In the genomic region with DNA sequence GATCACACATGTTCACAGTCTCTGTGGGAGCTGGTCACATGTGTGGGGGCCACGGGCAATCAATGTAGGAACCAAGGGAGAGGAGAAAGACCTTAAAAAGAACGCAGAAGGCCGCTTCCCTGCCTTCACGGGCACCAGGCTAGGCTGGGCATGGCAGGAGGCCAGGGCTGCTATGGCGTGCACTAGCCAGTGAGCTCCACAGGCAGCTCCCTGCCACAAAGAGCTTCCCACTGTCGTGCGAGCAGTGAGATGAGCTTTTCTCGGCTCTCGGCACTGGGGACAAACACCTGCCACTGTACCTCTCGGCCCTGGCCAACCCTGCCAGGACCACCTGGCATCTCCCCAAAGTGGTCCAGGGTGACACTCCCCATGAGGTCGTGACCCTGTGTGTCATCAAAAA, we compare ENCODE assay signal across 14 mouse cellular contexts. TPM values are rescaled to one million over a fixed set of nuclear protein-coding genes. Genes with fewer than 3 reads are reported as not detected.
DNase-seq lines count a peak whose midpoint lies in the region; ATAC-seq and TF ChIP-seq lines count a peak whose summit lies in the region.
"Had no signal": no experiment of that assay in that cellular context is flagged by ENCODE, and none has a peak within 500 bp of the region (broad histone marks: within the 10 kb centered on the region; RNA-seq: fewer than 3 reads in every experiment).

No protein-coding gene starts in this region.

- no peak overlapping the region for H3K9ac ChIP-seq in hindbrain, embryonic 12.5 days
- H3K9ac ChIP-seq: embryonic facial prominence, embryonic 12.5 days; heart, embryonic 15.5 days; liver, embryonic 13.5 days had no signal

- no peaks in the 10 kb centered on the region for H3K27me3 ChIP-seq in hindbrain, embryonic 12.5 days
- H3K27me3 ChIP-seq in hindbrain, embryonic 10.5 days (ENCODE audit: insufficient read depth, poor library complexity, severe bottlenecking), result no peaks in the 10 kb centered on the region
- no peaks in the 10 kb centered on the region for H3K27me3 ChIP-seq in thymus, adult 2 months (ENCODE audit: control insufficient read depth, insufficient read depth, low read length)
- H3K27me3 ChIP-seq: embryonic facial prominence, embryonic 12.5 days; heart, embryonic 15.5 days had no signal

- TF ChIP-seq POLR2A in bone marrow macrophage, adult 2 months (IDR thresholded peaks at IDR 0.05; ENCODE audit: borderline replicate concordance, low read depth, low read length), result no peak
- no peak for TF ChIP-seq POLR2A in thymus, adult 2 months (IDR thresholded peaks at IDR 0.05; ENCODE audit: control insufficient read depth, extremely low read depth, insufficient read depth, low read length, poor library complexity)

- H3K4me1 ChIP-seq in hindbrain, embryonic 12.5 days, result peaks cover 1% of the 10 kb centered on the region; the same call in 1 of the 2 replicates
- peaks cover 13% of the 10 kb centered on the region for H3K4me1 ChIP-seq in hindbrain, embryonic 10.5 days (replicated peaks)
- H3K4me1 ChIP-seq in bone marrow macrophage, adult 2 months (ENCODE audit: control insufficient read depth, insufficient read depth, low read length), result peaks cover 78% of the 10 kb centered on the region
- no peaks in the 10 kb centered on the region for H3K4me1 ChIP-seq in thymus, adult 2 months (replicated peaks; ENCODE audit: control insufficient read depth, insufficient read depth, low read length)

- H3K9me3 ChIP-seq in hindbrain, embryonic 12.5 days (replicated peaks), result no peaks in the 10 kb centered on the region
- no peaks in the 10 kb centered on the region for H3K9me3 ChIP-seq in hindbrain, embryonic 10.5 days
- H3K9me3 ChIP-seq: embryonic facial prominence, embryonic 12.5 days; heart, embryonic 15.5 days; liver, embryonic 13.5 days had no signal

- 88% methylated on average over 11 of the region's 11 CpGs for WGBS in hindbrain, embryonic 12.5 days
- WGBS in hindbrain, embryonic 10.5 days, result 92% methylated on average over 11 of the region's 11 CpGs
- 95% methylated on average over 11 of the region's 11 CpGs for WGBS in thymus, adult 2 months

- no peak overlapping the region for H3K4me2 ChIP-seq in hindbrain, embryonic 12.5 days (replicated peaks)
- H3K4me2 ChIP-seq: embryonic facial prominence, embryonic 12.5 days; heart, embryonic 15.5 days; liver, embryonic 13.5 days had no signal

- TF ChIP-seq CTCF in bone marrow macrophage, adult 2 months (IDR thresholded peaks at IDR 0.05; ENCODE audit: low read depth, low read length), result no peak
- no peak for TF ChIP-seq CTCF in thymus, adult 2 months (IDR thresholded peaks at IDR 0.05; ENCODE audit: borderline replicate concordance, control insufficient read depth, extremely low read depth, insufficient read depth, low read length, poor library complexity)

- H3K36me3 ChIP-seq in hindbrain, embryonic 12.5 days, result peaks cover 69% of the 10 kb centered on the region
- H3K36me3 ChIP-seq in hindbrain, embryonic 10.5 days, result peaks cover 68% of the 10 kb centered on the region
- H3K36me3 ChIP-seq in thymus, adult 2 months (ENCODE audit: control insufficient read depth, insufficient read depth, low read length), result peaks cover 48% of the 10 kb centered on the region

- DNase-seq in adrenal gland, postnatal 25 days, result peak; percentile 54
- no peak for DNase-seq in adrenal gland, adult 8-10 months
- no peak for DNase-seq in hindbrain, embryonic 10.5 days (ENCODE audit: low spot score)
- peak; percentile 80 to 88 for DNase-seq in cerebellum, postnatal 25 days
- DNase-seq in thymus, adult 2 months, result no peak
- no peak for DNase-seq in frontal cortex, postnatal 10 days (ENCODE audit: low spot score in 2 of 2)
- DNase-seq: kidney, postnatal 4 days; liver, embryonic 13.5 days; lung, postnatal 14 days had no signal

- ATAC-seq in hindbrain, embryonic 12.5 days (ENCODE audit: low FRiP score), result no peak
- ATAC-seq: intestine, embryonic 16.5 days had no signal

- H3K4me3 ChIP-seq in hindbrain, embryonic 12.5 days, result no peak overlapping the region
- H3K4me3 ChIP-seq in hindbrain, embryonic 10.5 days, result no peak overlapping the region
- H3K4me3 ChIP-seq in bone marrow macrophage, adult 2 months (ENCODE audit: insufficient read depth, low read length), result no peak overlapping the region
- H3K4me3 ChIP-seq in thymus, adult 2 months (ENCODE audit: control insufficient read depth, insufficient read depth, low read length), result no peak overlapping the region
- H3K4me3 ChIP-seq: embryonic facial prominence, embryonic 12.5 days; heart, embryonic 15.5 days; liver, embryonic 13.5 days had no signal

- peak overlapping the region; percentile 35; the same call in 1 of the 2 replicates for H3K27ac ChIP-seq in hindbrain, embryonic 12.5 days
- no peak overlapping the region; the same call in 1 of the 2 replicates for H3K27ac ChIP-seq in hindbrain, embryonic 10.5 days
- H3K27ac ChIP-seq in bone marrow macrophage, adult 2 months (ENCODE audit: insufficient read depth, low read depth, low read length), result 0 out of 2 replicates have a peak overlapping the region, but pooled peaks have one; percentile 6
- H3K27ac ChIP-seq in thymus, adult 2 months (ENCODE audit: control insufficient read depth, insufficient read depth, low read length), result no peak overlapping the region
- H3K27ac ChIP-seq: liver, embryonic 13.5 days had no signal

RNA-seq across cellular contexts. Expression of gene Stab1, which starts 2.9 kb away (rescaled TPM):
- 62.2 and 79.5 TPM in 2 replicates for total RNA-seq in adrenal gland, postnatal 25 days (2021)
- 100 to 1,000 TPM in 2 of 4 experiments, 10 to 100 TPM in 2; 75.8 to 142 (median 116) TPM for total RNA-seq in adrenal gland, adult 8-10 months (2022)
- 29.7 and 33.9 TPM in 2 replicates for polyA plus RNA-seq in hindbrain, embryonic 12.5 days (2016; fragmentation: Nextera tagmentation; extraction: Ambion mirVana)
- 23.0 and 25.7 TPM in 2 replicates for polyA plus RNA-seq in hindbrain, embryonic 10.5 days (2016; fragmentation: Nextera tagmentation; extraction: Ambion mirVana)
- polyA plus RNA-seq in bone marrow macrophage, adult 2 months (2012; ENCODE audit: insufficient read depth, insufficient read length, missing spikeins), result 1,445 and 1,606 TPM in 2 replicates
- 17.2 and 26.7 TPM in 2 replicates for polyA plus RNA-seq in thymus, adult 2 months (2012; rRNA removed)

RNA-seq across cellular contexts. Expression of gene Tnnc1, which starts 36.7 kb away (rescaled TPM):
- 1.9 TPM in 1 of 2 replicates, not detected in the other for total RNA-seq in adrenal gland, postnatal 25 days (2021)
- total RNA-seq in adrenal gland, adult 8-10 months (2022), result 1 to 10 TPM; 1.1 to 3.3 (median 1.9) TPM
- polyA plus RNA-seq in hindbrain, embryonic 12.5 days (2016; fragmentation: Nextera tagmentation; extraction: Ambion mirVana), result 10.5 and 49.9 TPM in 2 replicates
- 1.5 and 4.3 TPM in 2 replicates for polyA plus RNA-seq in hindbrain, embryonic 10.5 days (2016; fragmentation: Nextera tagmentation; extraction: Ambion mirVana)
- 4.0 and 4.1 TPM in 2 replicates for polyA plus RNA-seq in bone marrow macrophage, adult 2 months (2012; ENCODE audit: insufficient read depth, insufficient read length, missing spikeins)
- 4.2 and 103 TPM in 2 replicates for polyA plus RNA-seq in thymus, adult 2 months (2012; rRNA removed)

RNA-seq across cellular contexts. Expression of gene Nt5dc2, which starts 40.5 kb away (rescaled TPM):
- total RNA-seq in adrenal gland, postnatal 25 days (2021), result 33.5 and 39.5 TPM in 2 replicates
- total RNA-seq in adrenal gland, adult 8-10 months (2022), result 10 to 100 TPM; 25.6 to 41.4 (median 36.6) TPM
- 401 and 429 TPM in 2 replicates for polyA plus RNA-seq in hindbrain, embryonic 12.5 days (2016; fragmentation: Nextera tagmentation; extraction: Ambion mirVana)
- 610 and 619 TPM in 2 replicates for polyA plus RNA-seq in hindbrain, embryonic 10.5 days (2016; fragmentation: Nextera tagmentation; extraction: Ambion mirVana)
- 135 and 136 TPM in 2 replicates for polyA plus RNA-seq in bone marrow macrophage, adult 2 months (2012; ENCODE audit: insufficient read depth, insufficient read length, missing spikeins)
- polyA plus RNA-seq in thymus, adult 2 months (2012; rRNA removed), result 220 and 273 TPM in 2 replicates

RNA-seq across cellular contexts. Expression of gene Smim4, which starts 42.6 kb away (rescaled TPM):
- total RNA-seq in adrenal gland, postnatal 25 days (2021), result 67.9 and 77.7 TPM in 2 replicates
- 100 to 1,000 TPM in 1 of 4 experiments, 10 to 100 TPM in 3; 67.6 to 109 (median 75.0) TPM for total RNA-seq in adrenal gland, adult 8-10 months (2022)
- 54.3 and 63.9 TPM in 2 replicates for polyA plus RNA-seq in hindbrain, embryonic 12.5 days (2016; fragmentation: Nextera tagmentation; extraction: Ambion mirVana)
- polyA plus RNA-seq in hindbrain, embryonic 10.5 days (2016; fragmentation: Nextera tagmentation; extraction: Ambion mirVana), result 67.8 and 74.2 TPM in 2 replicates
- polyA plus RNA-seq in bone marrow macrophage, adult 2 months (2012; ENCODE audit: insufficient read depth, insufficient read length, missing spikeins), result 90.6 and 95.8 TPM in 2 replicates
- polyA plus RNA-seq in thymus, adult 2 months (2012; rRNA removed), result 77.4 and 91.1 TPM in 2 replicates

RNA-seq across cellular contexts. Expression of gene Nisch, which starts 45.4 kb away (rescaled TPM):
- 393 and 398 TPM in 2 replicates for total RNA-seq in adrenal gland, postnatal 25 days (2021)
- 100 to 1,000 TPM; 331 to 526 (median 414) TPM for total RNA-seq in adrenal gland, adult 8-10 months (2022)
- 464 and 474 TPM in 2 replicates for polyA plus RNA-seq in hindbrain, embryonic 12.5 days (2016; fragmentation: Nextera tagmentation; extraction: Ambion mirVana)
- 432 and 459 TPM in 2 replicates for polyA plus RNA-seq in hindbrain, embryonic 10.5 days (2016; fragmentation: Nextera tagmentation; extraction: Ambion mirVana)
- 366 and 398 TPM in 2 replicates for polyA plus RNA-seq in bone marrow macrophage, adult 2 months (2012; ENCODE audit: insufficient read depth, insufficient read length, missing spikeins)
- polyA plus RNA-seq in thymus, adult 2 months (2012; rRNA removed), result 569 and 585 TPM in 2 replicates

Comparison
In these comparisons a context has a peak if more than half of its experiments do, and no peak if none do; other contexts are left out.
1. DNase-seq: peak in adrenal gland, postnatal 25 days (single experiment) and cerebellum, postnatal 25 days (2 of 2); none in adrenal gland, adult 8-10 months (single experiment), hindbrain, embryonic 10.5 days (single experiment), thymus, adult 2 months (single experiment) and frontal cortex, postnatal 10 days (0 of 2).
2. H3K27ac ChIP-seq: peak in hindbrain, embryonic 12.5 days (single experiment) and bone marrow macrophage, adult 2 months (single experiment); none in hindbrain, embryonic 10.5 days (single experiment) and thymus, adult 2 months (single experiment).
3. RNA of gene Stab1, which starts 2.9 kb away (polyA plus RNA-seq): 1,445 to 1,606 TPM in bone marrow macrophage, adult 2 months; 29.7 to 33.9 TPM in hindbrain, embryonic 12.5 days, 17.2 to 26.7 TPM in thymus, adult 2 months and 23.0 to 25.7 TPM in hindbrain, embryonic 10.5 days; every median in the first group is over 10 times any median in the second.